Mouse (Mus musculus): ENCODE results near the gene Ttc34.

- no peak for TF ChIP-seq CTCF (IDR thresholded peaks at IDR 0.05; ENCODE audit: control insufficient read depth, insufficient read depth, insufficient replicate concordance, low read depth, low read length)
- no peak for TF ChIP-seq POLR2A (IDR thresholded peaks at IDR 0.05; ENCODE audit: control insufficient read depth, low read depth, low read length)
Observed at GRCm38 (mm10) chr4:154897676-154898465, 60.6 kb downstream of the Ttc34 start.
